Mouse (Mus musculus) lung, adult 18-20 months (tissue): Measurements from ENCODE around the gene Eif4ebp2.

Experiments used
- DNase-seq, 2 experiments: peaks; one replicate each; pipeline ENCODE4 v3.0.0; 2022; ENCODE audit warnings: mixed read lengths in 2 of 2

Gene Eif4ebp2

GRCm38 (mm10) chr10:61383021-61383714, 69.3 kb downstream of the Eif4ebp2 start, which contains the start of gene Pald1:
TSS of gene Pald1 (minus strand) at chr10:61383530.
- DNase-seq: peak; percentile 81 to 87

GRCm38 (mm10) chr10:61382281-61382731, 70.2 kb downstream of the Eif4ebp2 start:
- peak; percentile 25 to 43 for DNase-seq

- DNase-seq: peak; percentile 58 to 72
These were observed 70.6 kb downstream of the Eif4ebp2 start for GRCm38 (mm10) chr10:61381823-61382222.

GRCm38 (mm10) chr10:61380186-61380585, 72.3 kb downstream of the Eif4ebp2 start:
- DNase-seq: peak; percentile 34 to 59

- no peak for DNase-seq
These were observed 73.0 kb downstream of the Eif4ebp2 start for GRCm38 (mm10) chr10:61379340-61380040.

- no peak for DNase-seq
These were observed 73.8 kb downstream of the Eif4ebp2 start for GRCm38 (mm10) chr10:61378698-61379097.
